Mouse (Mus musculus): ENCODE data around the gene Gm10718.
"Not testable (repeated sequence)": the region's sequence is repeated elsewhere in the genome, so short reads cannot be mapped to it uniquely, and the experiment has no call there.

DNA sequence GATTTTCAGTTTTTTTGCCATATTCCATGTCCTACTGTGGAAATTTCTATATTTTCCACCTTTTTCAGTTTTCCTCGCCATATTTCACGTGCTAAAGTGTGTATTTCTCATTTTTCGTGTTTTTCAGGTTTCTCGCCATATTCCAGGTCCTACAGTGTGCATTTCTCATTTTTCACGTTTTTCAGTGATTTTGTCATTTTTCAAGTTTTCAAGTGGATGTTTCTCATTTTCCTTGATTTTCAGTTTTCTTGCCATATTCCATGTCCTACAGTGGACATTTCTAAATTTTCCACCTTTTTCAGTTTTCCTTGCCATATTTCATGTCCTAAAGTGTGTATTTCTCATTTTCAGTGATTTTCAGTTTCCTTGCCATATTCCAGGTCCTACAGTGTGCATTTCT, 2.8 kb downstream of the Gm10718 start:
- TF ChIP-seq POLR2A (IDR thresholded peaks at IDR 0.05; ENCODE audit: borderline replicate concordance, insufficient read depth, low read length); CTCF (IDR thresholded peaks at IDR 0.05; ENCODE audit: borderline replicate concordance, insufficient read depth, low read depth, low read length): not testable (repeated sequence)
